8 mouse cellular contexts compared by ENCODE assay signal in the genomic region with DNA sequence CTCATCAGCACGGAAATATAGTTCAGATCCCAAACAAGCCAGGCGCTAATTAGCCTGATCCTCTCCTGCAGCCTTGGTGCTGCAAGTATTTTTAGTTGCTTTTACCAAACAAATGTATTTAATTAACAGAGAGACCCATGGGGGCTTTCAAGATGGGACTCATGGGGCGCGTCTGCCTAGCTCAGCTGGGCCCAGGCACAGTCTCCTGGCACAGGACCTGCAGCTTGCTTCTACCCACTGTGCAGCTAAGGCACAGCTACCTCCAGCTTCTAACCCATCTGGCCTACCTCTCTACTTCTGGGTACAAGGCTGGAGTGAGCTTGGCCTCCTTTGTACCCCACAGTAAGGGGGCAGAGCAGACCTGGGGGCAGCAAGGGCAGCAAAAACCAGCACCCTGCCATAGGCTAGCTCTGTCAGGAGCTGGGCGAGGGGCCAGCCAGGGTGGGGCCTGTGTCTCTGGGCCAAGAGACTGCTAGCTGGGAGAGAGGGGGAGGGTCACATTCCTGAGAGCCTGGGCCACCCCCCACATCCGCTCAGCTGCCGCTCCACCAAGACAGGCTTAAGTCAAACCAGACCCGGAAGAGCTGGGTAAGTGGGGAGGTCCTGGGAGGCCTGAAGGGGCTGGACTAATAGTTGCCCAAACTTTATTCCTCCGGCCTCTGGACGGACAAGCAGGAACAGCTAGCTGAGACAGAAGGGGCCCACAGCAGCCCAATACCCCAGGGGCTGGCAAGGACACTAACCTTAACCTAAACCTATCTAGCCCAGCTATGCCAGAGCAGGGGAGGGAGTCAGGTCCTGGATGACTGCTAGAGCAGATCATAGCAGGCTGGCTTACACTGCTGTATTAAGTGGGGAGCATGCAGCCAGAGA. TPM values are rescaled to one million over a fixed set of nuclear protein-coding genes. Genes with fewer than 3 reads are reported as not detected.
DNase-seq lines count a peak whose midpoint lies in the region; ATAC-seq and TF ChIP-seq lines count a peak whose summit lies in the region.

No protein-coding gene starts in this region.

- H3K27ac ChIP-seq in cerebellum, adult 2 months (ENCODE audit: insufficient read depth, low read length), result 0 out of 2 replicates have a peak overlapping the region, but pooled peaks have one; percentile 5
- peak overlapping the region; percentile 8; the same call in 1 of the 2 replicates for H3K27ac ChIP-seq in hindbrain, embryonic 16.5 days (ENCODE audit: low read depth, low read length)
- H3K27ac ChIP-seq in liver, adult 2 months (replicated peaks; ENCODE audit: insufficient read depth, low read depth, low read length), result no peak overlapping the region; the same call in 1 of the 2 replicates

- H3K4me2 ChIP-seq in hindbrain, embryonic 16.5 days (ENCODE audit: low read length), result no peak overlapping the region

- 47% methylated on average over 10 of the region's 10 CpGs for WGBS in cerebellum, adult 2 months
- 42% methylated on average over 10 of the region's 10 CpGs for WGBS in hindbrain, embryonic 16.5 days
- WGBS in liver, adult 2 months, result 82% methylated on average over 10 of the region's 10 CpGs

- H3K36me3 ChIP-seq in hindbrain, embryonic 16.5 days (ENCODE audit: control insufficient read depth, insufficient read depth, low read length), result peaks cover 26% of the 10 kb centered on the region
- no peaks in the 10 kb centered on the region for H3K36me3 ChIP-seq in liver, adult 2 months (ENCODE audit: control insufficient read depth, insufficient read depth, low read length)

- no peaks in the 10 kb centered on the region for H3K9me3 ChIP-seq in hindbrain, embryonic 16.5 days (ENCODE audit: control insufficient read depth, low read length)

- peak in 1 of 2 experiments; percentile 45 for DNase-seq in cerebellum, adult 2 months
- DNase-seq in cerebellum, adult 18-20 months, result no peak
- peak; percentile 77 to 84 for DNase-seq in adrenal gland, postnatal 36 days
- DNase-seq in gastrocnemius, postnatal 14 days, result peak; percentile 92
- DNase-seq in liver, adult 2 months (ENCODE audit: extremely low read depth, low read depth, low spot score), result peak; percentile 35
- peak; percentile 13 for DNase-seq in naive thymus-derived CD4-positive, alpha-beta T cell, adult 2 months (ENCODE audit: low read depth)
- DNase-seq in thymus, postnatal 36 days, result peak; percentile 68 to 82

- peak; percentile 60 for ATAC-seq in hindbrain, embryonic 16.5 days

- no peak for TF ChIP-seq POLR2A in cerebellum, adult 2 months (IDR thresholded peaks at IDR 0.05; ENCODE audit: borderline replicate concordance, insufficient read depth, low read length)
- TF ChIP-seq POLR2A in liver, adult 2 months (IDR thresholded peaks at IDR 0.05; ENCODE audit: extremely low read depth, insufficient read depth, low read length), result no peak

- H3K27me3 ChIP-seq in cerebellum, adult 2 months (ENCODE audit: control insufficient read depth, insufficient read depth, low read length), result no peaks in the 10 kb centered on the region
- H3K27me3 ChIP-seq in hindbrain, embryonic 16.5 days (replicated peaks; ENCODE audit: control insufficient read depth, insufficient read depth, low read length), result no peaks in the 10 kb centered on the region
- H3K27me3 ChIP-seq in liver, adult 2 months (ENCODE audit: control insufficient read depth, insufficient read depth, low read length), result no peaks in the 10 kb centered on the region

- no peak overlapping the region for H3K4me3 ChIP-seq in cerebellum, adult 2 months (replicated peaks; ENCODE audit: insufficient read depth, low read depth, low read length)
- no peak overlapping the region for H3K4me3 ChIP-seq in hindbrain, embryonic 16.5 days (ENCODE audit: low read length)
- no peak overlapping the region for H3K4me3 ChIP-seq in liver, adult 2 months (ENCODE audit: insufficient read depth, low read depth, low read length)

- intact Hi-C loops in gastrocnemius, postnatal 14 days (cut with DNase I; ENCODE audit: low total_unique reads), result no loop called here

- TF ChIP-seq CTCF in cerebellum, adult 2 months (IDR thresholded peaks at IDR 0.05; ENCODE audit: borderline replicate concordance, insufficient read depth, low read depth, low read length), result no peak
- no peak for TF ChIP-seq CTCF in liver, adult 2 months (IDR thresholded peaks at IDR 0.05; ENCODE audit: low read depth, low read length)

- 0 out of 2 replicates have a peak overlapping the region, but pooled peaks have one; percentile 4 for H3K9ac ChIP-seq in hindbrain, embryonic 16.5 days (ENCODE audit: low read depth, low read length)
- 0 out of 2 replicates have a peak overlapping the region, but pooled peaks have one; percentile 27 for H3K9ac ChIP-seq in liver, adult 2 months (ENCODE audit: low read depth, low read length)

- peaks cover 51% of the 10 kb centered on the region for H3K4me1 ChIP-seq in cerebellum, adult 2 months (ENCODE audit: control insufficient read depth, insufficient read depth, low read length)
- peaks cover 18% of the 10 kb centered on the region for H3K4me1 ChIP-seq in hindbrain, embryonic 16.5 days (ENCODE audit: control insufficient read depth, insufficient read depth, low read depth, low read length)
- H3K4me1 ChIP-seq in liver, adult 2 months (ENCODE audit: control insufficient read depth, insufficient read depth, low read length), result no peaks in the 10 kb centered on the region

- H3K79me2 ChIP-seq in liver, adult 2 months (ENCODE audit: control insufficient read depth, insufficient read depth, low read length), result no peaks in the 10 kb centered on the region

RNA-seq across cellular contexts. Expression of a gene that starts 17.6 kb away (rescaled TPM):
- polyA plus RNA-seq in cerebellum, adult 2 months (2012; rRNA removed), result 50.0 and 59.7 TPM in 2 replicates
- total RNA-seq in adrenal gland, postnatal 36 days (2021), result 10 to 100 TPM; 55.0 to 98.6 TPM
- 10 to 100 TPM; 24.7 to 36.6 TPM for total RNA-seq in gastrocnemius, postnatal 14 days (2021)
- 21.6 and 44.7 TPM in 2 replicates for polyA plus RNA-seq in hindbrain, embryonic 16.5 days (2015; fragmentation: Nextera tagmentation; extraction: Ambion mirVana)
- 2.6 and 4.6 TPM in 2 replicates for total RNA-seq in liver, adult 2 months (2014; rRNA removed)
- polyA plus RNA-seq in liver, adult 2 months (2012; rRNA removed), result 5.7 and 6.5 TPM in 2 replicates

Comparison
In these comparisons a context has a peak if more than half of its experiments do, and no peak if none do; other contexts are left out.
1. DNase-seq: peak in adrenal gland, postnatal 36 days (2 of 2), gastrocnemius, postnatal 14 days (single experiment), liver, adult 2 months (single experiment), naive thymus-derived CD4-positive, alpha-beta T cell, adult 2 months (single experiment) and thymus, postnatal 36 days (2 of 2); none in cerebellum, adult 18-20 months (0 of 2).